Mouse (Mus musculus) T-helper 2 cell (primary cell): ENCODE data around the gene Galnt13.
"Not testable (repeated sequence)": the region's sequence is repeated elsewhere in the genome, so short reads cannot be mapped to it uniquely, and the experiment has no call there.

Experiments used
- in situ Hi-C: fragments of 300-600 bp; cut with MboI, MseI; formaldehyde crosslinking; loops from one replicate; pipeline ENCODE4 v1.15.1; 2025; ENCODE audit warnings: high pct_unique_total_duplicates

Gene Galnt13

DNA sequence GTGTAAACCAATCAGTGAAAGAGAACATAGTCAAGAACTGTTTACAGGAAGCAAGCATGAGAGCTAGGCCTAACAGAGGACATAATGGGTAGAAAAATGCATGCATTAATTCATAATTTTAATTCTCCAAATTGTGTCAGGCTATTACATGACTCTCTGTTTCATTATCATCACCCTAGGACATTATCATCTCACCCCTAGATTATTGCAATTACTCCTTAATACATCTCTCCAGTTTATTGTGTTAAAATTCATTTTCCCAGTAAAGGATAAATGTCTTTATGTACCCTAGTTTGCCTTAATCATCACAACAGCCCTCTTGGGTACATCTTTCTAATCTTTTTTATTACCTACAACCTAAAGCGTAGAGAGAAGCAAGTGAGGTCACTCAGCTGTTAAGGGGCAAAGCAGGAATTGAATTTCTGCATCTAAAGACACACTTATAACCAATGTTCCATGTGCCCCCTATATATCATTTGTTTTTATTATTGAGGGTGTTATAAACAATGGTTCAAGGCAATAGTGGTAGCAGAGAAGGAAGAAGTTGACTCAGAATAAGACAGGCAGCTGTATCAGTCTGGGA, 479.1 kb downstream of the Galnt13 start:
- in situ Hi-C loops = no loop called here

DNA sequence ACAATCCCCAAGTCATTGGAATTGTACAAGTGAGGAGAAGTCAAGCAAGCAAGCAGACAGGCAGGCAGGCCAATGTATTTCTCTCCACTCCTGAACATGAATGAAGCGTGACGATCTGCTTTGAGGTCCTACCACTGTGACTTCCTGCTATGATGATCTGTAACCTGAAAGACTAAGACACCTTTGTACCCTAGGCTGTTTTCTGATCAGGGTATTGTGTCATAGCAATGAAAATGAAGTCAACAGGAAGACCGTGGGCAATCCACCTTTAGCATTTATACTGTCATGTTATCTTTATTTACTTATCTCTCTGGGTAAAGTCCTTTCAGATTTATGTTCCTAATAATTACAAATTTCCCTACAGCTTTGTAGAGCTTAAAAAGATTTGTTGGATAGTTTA, 500.3 kb downstream of the Galnt13 start:
- in situ Hi-C loops = no loop called here

DNA sequence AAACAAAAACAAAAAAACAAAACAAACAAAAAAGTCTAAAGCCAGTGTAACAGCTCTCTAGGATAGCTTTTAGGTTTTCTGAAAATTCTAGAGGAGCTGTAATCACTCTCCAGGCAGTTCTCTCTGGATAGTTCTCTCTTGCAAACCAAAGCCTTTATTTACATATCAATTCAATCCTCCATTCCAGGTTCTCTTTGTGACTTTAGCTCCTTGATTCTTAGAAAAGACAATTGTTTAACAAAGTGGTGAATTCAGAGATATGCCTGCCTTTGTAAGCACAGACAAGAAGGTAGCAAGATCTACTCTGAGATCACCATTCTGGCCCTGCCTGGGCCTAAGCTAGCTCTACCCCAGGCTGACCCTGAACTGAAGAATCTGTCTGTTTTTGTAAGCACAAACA, 501.2 kb downstream of the Galnt13 start:
- in situ Hi-C loops = no loop called here

DNA sequence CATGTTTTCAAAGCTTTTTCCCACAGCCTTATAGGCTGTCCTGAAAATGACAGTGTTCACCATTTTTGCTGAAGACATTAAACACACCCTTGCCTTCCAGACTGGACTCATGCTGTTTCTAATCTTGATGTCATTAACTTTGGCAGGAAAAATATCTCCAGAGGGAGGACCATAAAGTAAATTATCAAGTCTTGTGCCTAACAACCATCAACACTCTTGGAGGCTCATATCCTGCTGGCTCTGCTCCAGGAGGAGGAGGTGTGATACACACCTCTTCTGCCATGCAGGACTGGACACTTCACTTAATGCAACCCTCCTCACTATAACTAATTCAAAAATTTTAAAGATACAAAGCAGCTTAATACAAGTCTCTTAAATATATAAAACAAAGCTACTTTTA, 502.0 kb downstream of the Galnt13 start:
- in situ Hi-C loops = no loop called here

DNA sequence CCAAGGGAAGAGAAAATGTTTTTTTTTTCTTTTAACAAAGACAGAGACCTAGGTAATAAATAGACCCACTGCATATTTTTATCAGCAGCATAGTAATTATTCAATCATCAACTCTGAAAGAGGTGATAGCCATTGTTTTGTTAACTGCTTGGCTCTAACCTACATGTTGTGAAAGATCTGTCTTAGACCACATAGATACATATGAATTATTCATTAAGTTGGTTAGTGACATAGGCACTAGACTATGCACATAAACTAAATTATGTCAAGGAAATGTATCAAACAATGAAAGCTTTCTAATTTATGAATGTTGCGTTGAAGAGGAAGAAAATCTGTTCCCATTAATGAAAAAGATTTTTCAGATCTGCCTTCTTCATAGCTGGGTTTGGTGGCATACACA, 507.3 kb downstream of the Galnt13 start:
- in situ Hi-C loops = no loop called here

DNA sequence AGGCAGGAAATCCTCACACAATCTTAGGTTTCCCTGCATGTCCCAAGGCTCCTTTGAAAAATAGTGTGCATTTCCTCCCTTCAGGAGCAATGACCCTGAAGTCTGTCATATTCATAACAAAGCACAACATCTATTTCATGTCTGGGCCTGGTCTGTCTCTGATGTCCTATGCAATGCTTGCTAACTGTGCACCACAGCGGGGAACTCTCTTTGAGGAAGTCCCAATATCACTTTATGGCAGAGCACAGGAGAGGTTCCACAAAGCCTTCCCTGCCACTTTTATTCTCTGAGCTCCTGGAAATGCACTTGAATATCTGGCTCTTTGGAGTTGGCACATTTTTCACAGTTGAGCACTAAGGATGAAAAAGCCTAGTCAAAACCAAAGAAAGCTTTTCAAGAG, 547.7 kb downstream of the Galnt13 start:
- in situ Hi-C loops = no loop called here

DNA sequence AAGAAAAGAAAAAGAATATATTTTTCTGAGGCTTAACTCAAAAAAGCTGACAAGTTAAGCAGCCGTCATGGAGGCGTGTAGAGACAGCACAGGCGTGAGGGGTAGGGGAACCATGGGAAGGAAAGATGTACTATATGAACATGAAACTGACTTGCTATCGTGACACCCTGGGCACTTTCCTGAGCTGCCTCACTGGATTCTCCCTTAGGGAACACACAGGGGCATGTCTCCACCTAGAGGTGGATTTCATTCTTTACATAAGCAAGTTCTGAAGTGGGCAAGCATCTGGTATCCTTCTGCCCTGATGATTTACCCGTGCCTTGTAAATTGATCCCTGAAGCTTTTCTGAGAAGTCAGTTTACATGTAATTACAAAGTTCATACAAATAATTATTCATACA, 586.4 kb downstream of the Galnt13 start:
- in situ Hi-C loops = not testable (repeated sequence)

DNA sequence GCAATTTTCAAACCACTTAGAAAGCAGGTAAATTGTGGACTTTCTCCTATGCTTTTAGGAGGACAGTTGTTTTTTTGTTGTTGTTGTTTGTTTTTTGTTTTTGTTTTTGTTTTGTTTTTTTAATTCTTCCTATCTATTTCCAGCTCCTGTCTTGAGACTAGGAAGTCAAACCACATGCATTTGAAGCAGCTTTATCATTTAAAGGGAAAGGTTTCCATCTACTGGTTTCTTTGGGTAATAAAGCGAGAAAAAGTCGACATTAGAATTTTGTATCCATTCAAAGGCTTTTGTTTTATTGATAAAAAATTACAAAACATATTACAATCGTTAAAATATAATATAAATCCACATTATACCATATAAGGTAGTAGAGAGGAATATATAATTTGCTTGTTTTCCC, 598.5 kb downstream of the Galnt13 start:
- in situ Hi-C loops = no loop called here

DNA sequence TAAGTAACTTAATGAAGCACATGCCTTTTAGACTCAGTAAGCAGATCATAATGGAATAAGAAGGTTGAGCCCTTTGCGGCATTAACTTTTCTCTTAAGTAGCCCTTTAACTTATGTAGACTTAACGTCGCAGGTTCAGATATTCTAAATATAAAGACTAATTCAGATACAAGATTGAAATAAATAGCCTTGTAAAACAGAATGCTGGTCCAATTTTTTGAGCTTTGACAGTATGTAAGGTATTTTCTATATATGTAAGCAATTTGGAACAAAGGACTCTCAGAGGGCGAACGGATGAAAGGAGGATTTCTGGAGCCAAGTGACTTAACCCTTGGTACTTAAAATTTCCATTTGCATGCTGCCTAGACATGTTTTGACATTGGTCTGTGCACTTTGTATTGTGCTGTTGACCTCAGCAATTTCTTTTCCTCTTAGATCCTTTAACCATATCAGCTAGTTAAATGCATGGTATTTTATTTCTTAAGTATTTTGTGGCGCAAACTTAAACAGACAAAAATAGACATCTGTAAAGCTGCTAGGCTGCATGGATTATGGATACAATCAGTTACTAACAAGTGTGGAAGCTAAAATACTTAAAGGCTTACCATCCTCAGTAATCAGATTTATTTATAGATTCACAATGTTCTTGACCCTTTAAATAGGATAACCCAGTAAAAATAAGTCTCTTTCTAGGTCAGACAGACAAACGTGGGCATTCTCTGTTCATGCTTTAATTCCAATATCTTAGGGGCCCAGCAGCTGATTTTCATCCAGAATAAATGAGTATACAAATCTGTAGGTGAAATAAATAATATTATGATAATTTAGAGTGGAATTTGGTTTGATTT, 629.6 kb downstream of the Galnt13 start:
- in situ Hi-C loops = no loop called here

DNA sequence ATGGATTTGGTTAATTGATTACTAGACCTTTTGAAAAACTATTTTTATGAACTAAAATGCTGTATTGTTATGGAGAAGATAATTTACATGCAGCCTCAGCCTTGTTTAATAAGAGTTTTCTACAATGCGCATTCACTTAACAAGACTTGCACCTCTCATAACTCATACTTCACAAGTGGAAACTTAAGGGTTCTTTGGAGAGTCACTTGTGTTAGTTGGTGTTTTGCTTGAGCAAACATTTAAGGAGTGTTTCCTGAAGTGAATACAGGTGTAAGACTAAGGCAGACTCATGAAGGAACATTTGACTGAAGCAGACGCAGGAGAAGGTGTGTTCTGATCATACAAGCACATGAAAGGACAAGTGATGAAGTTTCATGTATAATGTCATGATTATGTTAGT, 649.5 kb downstream of the Galnt13 start:
- in situ Hi-C loops = no loop called here

DNA sequence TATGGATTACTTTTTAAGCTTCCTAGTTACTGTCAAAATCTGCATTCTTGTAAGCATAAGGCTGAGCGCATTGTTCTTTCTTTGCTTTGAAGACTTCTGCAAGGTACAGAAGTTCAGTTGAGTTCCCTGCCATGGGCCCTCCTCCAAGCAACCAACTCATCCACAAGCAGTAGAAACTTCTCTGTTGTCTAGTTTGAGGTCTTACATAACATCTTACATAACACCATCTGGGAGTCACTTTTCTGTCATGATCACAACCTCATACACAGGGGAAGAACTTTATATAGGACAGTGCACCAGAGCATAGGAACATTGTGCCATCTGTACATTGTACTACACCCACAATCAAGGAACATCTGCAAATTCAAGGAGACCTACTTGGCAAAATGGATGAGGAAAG, 651.9 kb downstream of the Galnt13 start:
- in situ Hi-C loops = no loop called here

DNA sequence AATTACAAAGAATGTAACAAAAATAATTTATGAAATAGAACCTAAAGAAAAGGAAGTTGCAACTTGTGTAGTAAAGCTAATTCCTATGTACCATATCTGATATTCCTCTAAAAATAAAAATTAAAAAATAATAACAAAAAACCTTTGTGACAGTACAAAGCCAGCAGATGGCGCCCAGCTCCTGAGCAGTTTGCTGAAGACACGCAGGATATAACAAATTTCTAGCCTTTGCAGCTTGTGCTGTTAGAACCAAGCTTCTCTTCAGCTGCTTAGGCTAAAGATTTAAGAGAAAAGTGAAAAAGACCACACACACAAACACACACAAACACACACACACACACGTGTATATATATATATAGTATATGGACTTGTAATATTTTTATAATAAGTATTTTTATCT, 654.2 kb downstream of the Galnt13 start:
- in situ Hi-C loops = no loop called here

DNA sequence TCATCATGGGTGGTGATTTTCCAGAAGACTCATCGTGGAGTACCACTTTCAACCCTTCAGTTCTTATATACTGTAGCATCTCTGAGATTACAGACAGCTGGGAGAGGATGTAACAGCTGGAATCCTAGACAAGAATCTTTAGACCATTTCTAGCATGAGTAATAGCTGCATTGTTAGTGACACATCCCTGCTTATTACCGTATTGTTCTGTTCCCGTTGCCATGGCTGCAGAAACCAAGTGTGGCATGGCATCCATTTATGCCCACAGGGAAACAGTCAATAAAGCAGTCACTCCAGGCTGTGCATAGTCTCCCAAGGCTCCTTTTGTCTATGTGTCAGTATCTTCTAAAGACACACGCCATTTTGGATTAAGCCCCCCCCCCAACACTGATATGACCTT, 655.4 kb downstream of the Galnt13 start:
- in situ Hi-C loops = no loop called here

DNA sequence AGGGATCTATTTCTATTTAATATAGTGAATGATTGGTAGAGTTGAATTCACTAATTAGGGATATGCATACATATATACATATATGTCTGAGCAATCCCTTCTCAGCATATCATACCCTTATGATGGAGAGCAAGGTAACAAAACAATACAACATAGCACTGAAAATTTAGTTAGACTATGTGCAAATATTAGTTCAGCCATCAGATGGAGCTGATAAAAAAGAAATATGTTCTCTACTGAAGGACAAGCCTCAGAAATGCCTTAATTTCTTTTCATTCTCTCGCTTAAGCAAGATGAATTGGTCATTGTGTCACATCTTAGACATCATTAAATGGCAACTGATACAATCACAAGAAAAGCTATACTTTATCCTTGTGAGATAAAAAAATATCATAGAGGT, 663.0 kb downstream of the Galnt13 start:
- in situ Hi-C loops = no loop called here

DNA sequence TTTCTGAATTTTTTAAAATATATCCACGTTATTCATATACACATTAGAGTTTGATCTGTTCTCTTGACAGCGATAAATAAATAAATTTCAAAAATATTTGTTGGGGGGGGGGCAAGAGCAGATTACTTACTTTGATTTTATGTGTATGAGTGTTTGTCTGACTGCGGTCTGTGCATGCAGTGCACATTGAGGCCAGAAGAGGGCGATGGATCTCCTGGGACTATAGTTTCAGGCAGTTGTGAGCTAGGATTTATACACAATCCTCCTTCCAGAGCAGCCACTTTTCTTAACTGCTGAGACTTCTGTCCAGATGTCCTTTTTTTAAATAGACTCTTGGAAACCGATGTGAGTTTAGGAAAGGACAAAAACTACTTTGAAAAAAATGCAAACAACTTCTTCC, 665.2 kb downstream of the Galnt13 start:
- in situ Hi-C loops = no loop called here

DNA sequence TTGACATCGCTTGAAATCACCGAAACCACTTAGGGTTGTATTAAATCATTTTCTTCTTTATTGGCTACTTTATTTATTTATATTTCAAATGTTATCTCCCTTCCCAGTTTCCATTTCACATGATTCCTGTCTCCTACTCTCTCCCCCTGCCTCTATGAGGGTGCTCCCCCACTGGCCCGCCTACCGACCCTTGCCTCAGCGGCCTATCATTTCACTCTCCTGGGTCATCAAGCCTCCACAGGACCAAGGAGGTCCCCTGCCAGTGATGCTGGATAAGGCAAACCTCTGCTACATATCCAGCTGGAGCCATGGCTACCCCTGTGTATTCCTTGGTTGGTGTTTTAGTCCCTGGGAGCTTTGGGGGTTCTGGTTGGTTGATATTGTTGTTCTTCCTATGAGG, 667.4 kb downstream of the Galnt13 start:
- in situ Hi-C loops = no loop called here

DNA sequence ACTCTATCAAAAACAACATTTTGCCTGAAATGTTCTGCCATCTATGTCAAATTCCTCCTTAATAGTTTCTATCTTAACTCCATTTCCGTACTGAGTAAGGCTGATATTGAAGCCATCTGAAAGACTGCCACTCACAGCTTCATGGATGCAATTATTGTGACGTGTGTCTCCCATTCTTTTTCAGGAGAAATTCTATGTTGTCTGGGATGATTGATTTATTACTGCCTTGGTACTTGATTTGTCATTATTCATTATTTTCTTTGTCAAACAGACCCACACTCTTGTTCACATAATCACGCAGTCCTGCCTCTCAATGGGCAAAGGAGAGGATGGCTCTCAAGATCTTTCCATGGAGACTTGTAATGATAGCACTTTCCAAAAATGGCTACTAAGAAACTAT, 671.7 kb downstream of the Galnt13 start:
- in situ Hi-C loops = no loop called here

DNA sequence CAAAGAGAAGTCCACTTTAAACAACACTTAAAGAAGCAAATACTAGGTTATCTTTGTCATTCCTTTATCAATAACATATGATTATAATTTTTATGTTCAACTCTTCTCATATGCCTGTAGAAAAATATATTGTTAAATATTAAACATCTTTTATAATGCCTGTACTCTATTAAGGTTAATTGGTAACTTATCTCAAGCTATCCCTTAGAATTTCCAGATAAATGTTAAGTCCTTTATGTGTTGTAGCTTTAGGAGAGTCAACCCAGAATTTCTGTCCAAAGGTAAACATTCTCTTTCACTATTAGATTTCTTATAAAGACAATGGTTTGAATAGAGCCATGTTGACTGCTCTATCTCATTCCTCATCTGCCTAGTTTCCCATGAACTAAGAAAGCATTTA, 717.0 kb downstream of the Galnt13 start:
- in situ Hi-C loops = no loop called here

DNA sequence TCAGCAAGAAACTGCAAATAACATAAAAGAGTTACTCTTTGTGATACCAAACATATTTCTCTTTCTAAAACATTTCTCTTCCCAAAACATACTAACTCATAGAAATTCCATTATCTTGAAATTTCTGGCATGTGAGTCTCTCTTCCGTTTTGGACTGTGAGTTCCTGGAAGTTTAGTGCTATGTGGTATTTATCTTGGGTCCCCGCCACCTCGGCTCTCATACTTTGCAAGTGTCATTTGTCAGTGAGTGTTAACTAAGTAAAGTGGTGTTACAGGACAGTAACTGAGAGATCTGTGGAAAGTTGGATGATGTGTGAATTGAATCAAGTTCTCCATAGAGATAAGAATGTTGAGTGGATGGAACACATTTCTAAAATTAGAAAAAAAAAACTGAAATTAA, 728.7 kb downstream of the Galnt13 start:
- in situ Hi-C loops = no loop called here
